Mouse (Mus musculus) spleen, adult 2 months (tissue): ENCODE results near the gene Lix1l. TPM values are rescaled to one million over a fixed set of nuclear protein-coding genes. Genes with fewer than 3 reads are reported as not detected.

ENCODE experiments used
- DNase-seq, 2 experiments: peaks; one replicate each; pipeline versions ENCODE4 v3.0.0 to v3.0.0-alpha.2; 2012 to 2021; ENCODE audit warnings: low spot score in 2 of 2, low read depth in 1 of 2
- H3K27ac ChIP-seq: fragments of 200-500 bp; 2 replicates; pipeline ENCODE4 v1.5.1; 2012; ENCODE audit warnings: low read length, inconsistent platforms; ENCODE audit not compliant: insufficient read depth
- H3K27me3 ChIP-seq: fragments of 200-500 bp; 2 replicates; pipeline ENCODE4 v1.6.1; 2012; ENCODE audit warnings: mild to moderate bottlenecking, moderate library complexity, low read length, inconsistent platforms; ENCODE audit not compliant: control insufficient read depth, insufficient read depth
- H3K36me3 ChIP-seq: fragments of 200-500 bp; 2 replicates; pipeline ENCODE4 v1.6.1; 2012; ENCODE audit warnings: mild to moderate bottlenecking, low read length, inconsistent platforms; ENCODE audit not compliant: control insufficient read depth, insufficient read depth
- H3K4me1 ChIP-seq: fragments of 200-500 bp; 2 replicates; pipeline ENCODE4 v1.6.1; 2011; ENCODE audit warnings: inconsistent platforms; ENCODE audit not compliant: control insufficient read depth, insufficient read depth, insufficient read length
- H3K4me3 ChIP-seq: fragments of 200-500 bp; 2 replicates; pipeline ENCODE4 v1.5.1; 2011; ENCODE audit warnings: mild to moderate bottlenecking, inconsistent platforms; ENCODE audit not compliant: insufficient read depth, insufficient read length; ENCODE audit errors: extremely low read depth
- CTCF ChIP-seq: fragments of 200-500 bp; IDR thresholded peaks from 2 replicates; pipeline ENCODE4 v1.5.1; 2011; ENCODE audit warnings: mild to moderate bottlenecking, inconsistent platforms; ENCODE audit not compliant: insufficient read depth, insufficient read length, insufficient replicate concordance; ENCODE audit errors: extremely low read depth
- POLR2A ChIP-seq: fragments of 200-500 bp; IDR thresholded peaks from 2 replicates; pipeline ENCODE4 v1.6.1; 2011; ENCODE audit warnings: low read depth, low read length, inconsistent platforms
- WGBS: fragments of 180-500 bp; shearing (Covaris S2); methylation state at CpG from one replicate; pipeline ENCODE4 v1.1.7; 2018; 5-methylcytosine and 5-hydroxymethylcytosine counted together
- polyA plus RNA-seq: library from polyadenylated mRNA; depleted of rRNA; stranded (reverse); fragments of >200 nt; gene quantifications from 2 replicates; pipeline ENCODE4 v1.2.3, GENCODE M21; 2012; rRNA removed

Lix1l gene
- polyA plus RNA-seq: 5.8 and 5.9 TPM in 2 replicates

- Histone ChIP-seq H3K36me3 (no peaks in the 10 kb centered on the region), H3K4me3 (peak within 1 kb of the TSS; percentile 61), H3K4me1 (peaks cover 19% of the 10 kb centered on the region), H3K27ac (peak within 1 kb of the TSS; percentile 20; the same call in 1 of the 2 replicates), H3K27me3 (peaks cover 28% of the 10 kb centered on the region)
- TF ChIP-seq POLR2A: no peak
- TF ChIP-seq CTCF: no peak
- WGBS: 2% methylated on average over 27 of the region's 27 CpGs
- DNase-seq: peak; percentile 64 to 83
Observed at GRCm38 (mm10) chr3:96600639-96601250, at the start of gene Lix1l. Gene Lix1l (plus strand): TSS chr3:96601149.

GRCm38 (mm10) chr3:96551203-96551602, 49.7 kb upstream of the Lix1l start:
- no peaks in the 10 kb centered on the region for H3K36me3 ChIP-seq
- peak; percentile 33; the same call in 1 of the 2 replicates for TF ChIP-seq CTCF
- no peak for TF ChIP-seq POLR2A
- H3K4me3 ChIP-seq: no peak overlapping the region
- WGBS: 9% methylated on average over 8 of the region's 8 CpGs
- DNase-seq: peak; percentile 54 to 70
- no peaks in the 10 kb centered on the region for H3K27me3 ChIP-seq
- H3K4me1 ChIP-seq: peaks cover 15% of the 10 kb centered on the region; the same call in 1 of the 2 replicates
- no peak overlapping the region; the same call in 1 of the 2 replicates for H3K27ac ChIP-seq

- DNase-seq: no peak
- H3K27ac ChIP-seq: no peak overlapping the region; the same call in 1 of the 2 replicates
- WGBS: 40% methylated on average over 7 of the region's 7 CpGs
Observed at GRCm38 (mm10) chr3:96551890-96552289, 49.1 kb upstream of the Lix1l start.

GRCm38 (mm10) chr3:96553601-96554000, 47.3 kb upstream of the Lix1l start:
- H3K27me3 ChIP-seq: no peaks in the 10 kb centered on the region
- no peak overlapping the region for H3K4me3 ChIP-seq
- H3K27ac ChIP-seq: no peak overlapping the region
- H3K36me3 ChIP-seq: no peaks in the 10 kb centered on the region
- TF ChIP-seq CTCF (no peak), POLR2A (no peak)
- DNase-seq: no peak
- H3K4me1 ChIP-seq: peaks cover 18% of the 10 kb centered on the region; the same call in 1 of the 2 replicates
- WGBS: 58% methylated on average over 6 of the region's 6 CpGs

More at GRCm38 (mm10) chr3:96551890-96552289, 49.1 kb upstream of the Lix1l start:
- Histone ChIP-seq H3K4me1 (peaks cover 18% of the 10 kb centered on the region; the same call in 1 of the 2 replicates), H3K36me3 (no peaks in the 10 kb centered on the region), H3K4me3 (no peak overlapping the region), H3K27me3 (no peaks in the 10 kb centered on the region)
- no peak for TF ChIP-seq POLR2A
- TF ChIP-seq CTCF: no peak

GRCm38 (mm10) chr3:96554251-96554650, 46.7 kb upstream of the Lix1l start:
- no peak for DNase-seq
- peaks cover 18% of the 10 kb centered on the region; the same call in 1 of the 2 replicates for H3K4me1 ChIP-seq
- TF ChIP-seq CTCF (no peak), POLR2A (no peak)
- WGBS: 72% methylated on average over 6 of the region's 6 CpGs
- H3K27ac ChIP-seq: no peak overlapping the region
- no peaks in the 10 kb centered on the region for H3K27me3 ChIP-seq
- no peak overlapping the region for H3K4me3 ChIP-seq
- H3K36me3 ChIP-seq: peaks cover 3% of the 10 kb centered on the region

GRCm38 (mm10) chr3:96555041-96555596, 45.8 kb upstream of the Lix1l start:
- no peak for DNase-seq
- TF ChIP-seq POLR2A (no peak), CTCF (no peak)
- H3K4me3 ChIP-seq: no peak overlapping the region
- WGBS: 56% methylated on average over 12 of the region's 12 CpGs
- peaks cover 18% of the 10 kb centered on the region; the same call in 1 of the 2 replicates for H3K4me1 ChIP-seq
- peak overlapping the region; percentile 79 for H3K27ac ChIP-seq
- H3K36me3 ChIP-seq: peaks cover 12% of the 10 kb centered on the region
- H3K27me3 ChIP-seq: no peaks in the 10 kb centered on the region

GRCm38 (mm10) chr3:96555999-96556614, 44.8 kb upstream of the Lix1l start:
- no peaks in the 10 kb centered on the region for H3K27me3 ChIP-seq
- DNase-seq: no peak
- H3K4me3 ChIP-seq: no peak overlapping the region
- 42% methylated on average over 15 of the region's 15 CpGs for WGBS
- no peak for TF ChIP-seq CTCF
- no peak for TF ChIP-seq POLR2A
- H3K36me3 ChIP-seq: peaks cover 21% of the 10 kb centered on the region
- H3K4me1 ChIP-seq: peaks cover 18% of the 10 kb centered on the region; the same call in 1 of the 2 replicates
- H3K27ac ChIP-seq: peak overlapping the region; percentile 79
